Mouse (Mus musculus) neural tube, embryonic 11.5 days (tissue): ENCODE data around the gene Il6ra. TPM values are rescaled to one million over a fixed set of nuclear protein-coding genes. Genes with fewer than 3 reads are reported as not detected.

Experiments used
- ATAC-seq: fragments of 200-750 bp; cut with Nextera tagmentation; 2 replicates; pipeline ENCODE4 v1.8.0; 2017; ENCODE audit warnings: moderate number of reproducible peaks, mild to moderate bottlenecking, moderate TSS enrichment, moderate library complexity; ENCODE audit not compliant: insufficient read depth, low FRiP score, low TSS enrichment
- DNase-seq: peaks from one replicate; pipeline ENCODE4 v3.0.0-alpha.2; 2015; ENCODE audit warnings: low spot score
- H3K27ac ChIP-seq: fragments of 300-500 bp; sonication (generic); 2 replicates; pipeline ENCODE4 v1.5.1; 2014; ENCODE audit warnings: low read depth, mild to moderate bottlenecking, low read length
- H3K27me3 ChIP-seq: fragments of 300-500 bp; sonication (generic); 2 replicates; pipeline ENCODE4 v1.6.1; 2014; ENCODE audit warnings: mild to moderate bottlenecking, low read length, mixed read lengths; ENCODE audit not compliant: control insufficient read depth, insufficient read depth
- H3K36me3 ChIP-seq: fragments of 300-500 bp; sonication (generic); 2 replicates; pipeline ENCODE4 v1.6.1; 2014; ENCODE audit warnings: mild to moderate bottlenecking, low read length, moderate library complexity, mixed read lengths; ENCODE audit not compliant: control insufficient read depth, insufficient read depth
- H3K4me1 ChIP-seq: fragments of 300-500 bp; sonication (generic); 2 replicates; pipeline ENCODE4 v1.6.1; 2014; ENCODE audit warnings: low read length, mixed read lengths; ENCODE audit not compliant: control insufficient read depth, insufficient read depth
- H3K4me2 ChIP-seq: fragments of 300-500 bp; sonication (generic); 2 replicates; pipeline ENCODE4 v1.6.1; 2014; ENCODE audit warnings: low read depth, mild to moderate bottlenecking, moderate library complexity
- H3K4me3 ChIP-seq: fragments of 300-500 bp; sonication (generic); 2 replicates; pipeline ENCODE4 v1.5.1; 2014; ENCODE audit warnings: low read depth, low read length
- H3K9ac ChIP-seq: fragments of 300-500 bp; sonication (generic); 2 replicates; pipeline ENCODE4 v1.6.1; 2014; ENCODE audit warnings: mild to moderate bottlenecking, low read length
- H3K9me3 ChIP-seq: fragments of 300-500 bp; sonication (generic); 2 replicates; pipeline ENCODE4 v1.6.1; 2016; ENCODE audit warnings: low read length; ENCODE audit not compliant: control insufficient read depth
- WGBS: fragments of 180-500 bp; shearing (Covaris S2); extraction: QIAGEN DNeasy Blood & Tissue Kit; methylation state at CpG from one replicate; pipeline ENCODE4 v1.1.7; 2014; 5-methylcytosine and 5-hydroxymethylcytosine counted together
- polyA plus RNA-seq: library from polyadenylated mRNA; unstranded; fragments of >200 nt; fragmentation: Nextera tagmentation; extraction: Ambion mirVana; gene quantifications from 2 replicates; pipeline ENCODE4 v1.2.1, GENCODE M21; 2014

The Il6ra gene
- polyA plus RNA-seq, 1 experiment from 2014 or later = 0.08 TPM

- DNase-seq = no peak
- Histone ChIP-seq H3K4me3 (no peak overlapping the region), H3K36me3 (peaks cover 51% of the 10 kb centered on the region), H3K9ac (no peak overlapping the region), H3K27me3 (no peaks in the 10 kb centered on the region), H3K4me2 (no peak overlapping the region), H3K27ac (no peak overlapping the region), H3K4me1 (no peaks in the 10 kb centered on the region), H3K9me3 (no peaks in the 10 kb centered on the region)
- WGBS = 97% methylated on average over 6 of the region's 6 CpGs
- ATAC-seq = no peak
Measured at GRCm38 (mm10) chr3:89948655-89949054, 35.7 kb upstream of the Il6ra start.

GRCm38 (mm10) chr3:89948021-89948420 lies 35.0 kb upstream of the Il6ra start:
- no peak overlapping the region for H3K4me2 ChIP-seq
- H3K4me3 ChIP-seq = no peak overlapping the region
- H3K9ac ChIP-seq = no peak overlapping the region
- H3K9me3 ChIP-seq = no peaks in the 10 kb centered on the region
- H3K27me3 ChIP-seq = no peaks in the 10 kb centered on the region
- DNase-seq = no peak
- H3K27ac ChIP-seq = no peak overlapping the region
- ATAC-seq = no peak
- 87% methylated on average over 11 of the region's 11 CpGs for WGBS
- H3K36me3 ChIP-seq = peaks cover 54% of the 10 kb centered on the region
- H3K4me1 ChIP-seq = no peaks in the 10 kb centered on the region

GRCm38 (mm10) chr3:89945026-89945425 lies 32.0 kb upstream of the Il6ra start:
- H3K27ac ChIP-seq = no peak overlapping the region
- ATAC-seq = no peak
- H3K36me3 ChIP-seq = peaks cover 60% of the 10 kb centered on the region
- H3K9ac ChIP-seq = no peak overlapping the region
- no peaks in the 10 kb centered on the region for H3K9me3 ChIP-seq
- DNase-seq = no peak
- WGBS = 84% methylated on average over 8 of the region's 8 CpGs
- no peak overlapping the region for H3K4me2 ChIP-seq
- H3K27me3 ChIP-seq = no peaks in the 10 kb centered on the region
- H3K4me3 ChIP-seq = no peak overlapping the region
- H3K4me1 ChIP-seq = no peaks in the 10 kb centered on the region

GRCm38 (mm10) chr3:89942894-89943293 lies 29.9 kb upstream of the Il6ra start:
- WGBS = 96% methylated on average over 9 of the region's 9 CpGs
- Histone ChIP-seq H3K9ac (no peak overlapping the region), H3K4me2 (no peak overlapping the region), H3K4me3 (no peak overlapping the region), H3K4me1 (no peaks in the 10 kb centered on the region), H3K9me3 (no peaks in the 10 kb centered on the region), H3K27ac (no peak overlapping the region), H3K27me3 (no peaks in the 10 kb centered on the region), H3K36me3 (peaks cover 48% of the 10 kb centered on the region)
- no peak for ATAC-seq
- no peak for DNase-seq

- Histone ChIP-seq H3K4me1 (no peaks in the 10 kb centered on the region), H3K9ac (no peak overlapping the region), H3K27ac (no peak overlapping the region), H3K9me3 (peaks cover 4% of the 10 kb centered on the region; the same call in 1 of the 2 replicates), H3K4me2 (no peak overlapping the region), H3K4me3 (no peak overlapping the region), H3K27me3 (no peaks in the 10 kb centered on the region), H3K36me3 (peaks cover 9% of the 10 kb centered on the region)
- 92% methylated on average over 3 of the region's 3 CpGs for WGBS
- ATAC-seq (no peak), DNase-seq (no peak)
Measured at GRCm38 (mm10) chr3:89936495-89936894, 23.5 kb upstream of the Il6ra start.

- Histone ChIP-seq H3K4me1 (no peaks in the 10 kb centered on the region), H3K27ac (no peak overlapping the region), H3K36me3 (no peaks in the 10 kb centered on the region), H3K4me3 (no peak overlapping the region), H3K4me2 (no peak overlapping the region), H3K27me3 (no peaks in the 10 kb centered on the region), H3K9me3 (peaks cover 4% of the 10 kb centered on the region; the same call in 1 of the 2 replicates), H3K9ac (no peak overlapping the region)
- ATAC-seq (no peak), DNase-seq (no peak)
- 95% methylated on average over 2 of the region's 2 CpGs for whole genome bisulfite sequencing
Measured at GRCm38 (mm10) chr3:89932925-89933324, 19.9 kb upstream of the Il6ra start.

GRCm38 (mm10) chr3:89928956-89929355 lies 16.0 kb upstream of the Il6ra start:
- H3K36me3 ChIP-seq = no peaks in the 10 kb centered on the region
- no peaks in the 10 kb centered on the region for H3K27me3 ChIP-seq
- DNase-seq (no peak), ATAC-seq (no peak)
- H3K27ac ChIP-seq = no peak overlapping the region
- no peak overlapping the region for H3K4me3 ChIP-seq
- 70% methylated on average over 4 of the region's 4 CpGs for WGBS
- H3K9me3 ChIP-seq = peaks cover 2% of the 10 kb centered on the region; the same call in 1 of the 2 replicates
- H3K9ac ChIP-seq = no peak overlapping the region
- H3K4me2 ChIP-seq = no peak overlapping the region
- H3K4me1 ChIP-seq = no peaks in the 10 kb centered on the region

- H3K4me3 ChIP-seq = no peak overlapping the region
- H3K9me3 ChIP-seq = no peaks in the 10 kb centered on the region
- DNase-seq (no peak), ATAC-seq (no peak)
- no peak overlapping the region for H3K9ac ChIP-seq
- no peaks in the 10 kb centered on the region for H3K4me1 ChIP-seq
- no peaks in the 10 kb centered on the region for H3K36me3 ChIP-seq
- no peak overlapping the region for H3K4me2 ChIP-seq
- no peak overlapping the region for H3K27ac ChIP-seq
- WGBS = 100% methylated on average over 1 of the region's 1 CpGs
- H3K27me3 ChIP-seq = no peaks in the 10 kb centered on the region
Measured at GRCm38 (mm10) chr3:89926440-89926839, 13.4 kb upstream of the Il6ra start.

GRCm38 (mm10) chr3:89920711-89921110 lies 7.7 kb upstream of the Il6ra start:
- Histone ChIP-seq H3K27me3 (no peaks in the 10 kb centered on the region), H3K4me2 (no peak overlapping the region), H3K4me1 (no peaks in the 10 kb centered on the region), H3K9me3 (no peaks in the 10 kb centered on the region), H3K4me3 (no peak overlapping the region), H3K27ac (no peak overlapping the region), H3K36me3 (no peaks in the 10 kb centered on the region), H3K9ac (no peak overlapping the region)
- WGBS = 67% methylated on average over 6 of the region's 6 CpGs
- ATAC-seq = no peak
- no peak for DNase-seq
